Mouse (Mus musculus) liver, adult 2 months (tissue): ENCODE measurements around the gene Zmym2. TPM values are rescaled to one million over a fixed set of nuclear protein-coding genes. Genes with fewer than 3 reads are reported as not detected.

ENCODE experiments used
- DNase-seq: peaks from one replicate; pipeline ENCODE4 v3.0.0-alpha.2; 2011; ENCODE audit warnings: low read depth, low spot score; ENCODE audit errors: extremely low read depth
- H3K27ac ChIP-seq: fragments of 200-500 bp; replicated peaks from 2 replicates; pipeline ENCODE4 v1.5.1; 2012; ENCODE audit warnings: low read depth, mild to moderate bottlenecking, control low read depth, inconsistent platforms, low read length; ENCODE audit not compliant: insufficient read depth
- H3K27me3 ChIP-seq: fragments of 200-500 bp; 2 replicates; pipeline ENCODE4 v1.6.1; 2012; ENCODE audit warnings: mild to moderate bottlenecking, moderate library complexity, low read length, inconsistent platforms; ENCODE audit not compliant: control insufficient read depth, insufficient read depth
- H3K36me3 ChIP-seq: fragments of 200-500 bp; 2 replicates; pipeline ENCODE4 v1.6.1; 2012; ENCODE audit warnings: low read length, inconsistent platforms; ENCODE audit not compliant: control insufficient read depth, insufficient read depth
- H3K4me1 ChIP-seq: fragments of 200-500 bp; 2 replicates; pipeline ENCODE4 v1.6.1; 2011; ENCODE audit warnings: low read length; ENCODE audit not compliant: control insufficient read depth, insufficient read depth
- H3K4me3 ChIP-seq: fragments of 200-500 bp; 2 replicates; pipeline ENCODE4 v1.5.1; 2011; ENCODE audit warnings: low read depth, mild to moderate bottlenecking, control low read depth, low read length, moderate library complexity; ENCODE audit not compliant: insufficient read depth
- H3K79me2 ChIP-seq: fragments of 200-500 bp; 2 replicates; pipeline ENCODE4 v1.6.1; 2012; ENCODE audit warnings: inconsistent platforms, mild to moderate bottlenecking, low read length, moderate library complexity; ENCODE audit not compliant: control insufficient read depth, insufficient read depth
- H3K9ac ChIP-seq: fragments of 200-500 bp; 2 replicates; pipeline ENCODE4 v1.6.1; 2012; ENCODE audit warnings: low read depth, mild to moderate bottlenecking, control low read depth, inconsistent platforms, low read length
- CTCF ChIP-seq: fragments of 200-500 bp; IDR thresholded peaks from 2 replicates; pipeline ENCODE4 v1.5.1; 2011; ENCODE audit warnings: low read depth, low read length, control low read depth
- POLR2A ChIP-seq: fragments of 200-500 bp; IDR thresholded peaks from 2 replicates; pipeline ENCODE4 v1.6.1; 2011; ENCODE audit warnings: low read length, control low read depth; ENCODE audit not compliant: insufficient read depth; ENCODE audit errors: extremely low read depth
- WGBS: fragments of 180-500 bp; shearing (Covaris S2); methylation state at CpG from one replicate; pipeline ENCODE4 v1.1.7; 2018; 5-methylcytosine and 5-hydroxymethylcytosine counted together
- polyA plus RNA-seq: library from polyadenylated mRNA; depleted of rRNA; stranded (reverse); fragments of >200 nt; gene quantifications from 2 replicates; pipeline ENCODE4 v1.2.3, GENCODE M21; 2012
- total RNA-seq: library from RNA; depleted of rRNA; stranded (reverse); fragments of >200 nt; gene quantifications from 2 replicates; pipeline ENCODE4 v1.2.3, GENCODE M21; 2014

Zmym2 gene
- total and polyA plus RNA-seq, 2 experiments = 3.9 to 22.9 TPM

GRCm38 (mm10) chr14:56935481-56935880, 49.0 kb downstream of the Zmym2 start:
- Histone ChIP-seq H3K9ac (no peak overlapping the region), H3K79me2 (no peaks in the 10 kb centered on the region; the same call in 1 of the 2 replicates), H3K4me3 (no peak overlapping the region), H3K27ac (no peak overlapping the region), H3K36me3 (peaks cover 44% of the 10 kb centered on the region), H3K27me3 (no peaks in the 10 kb centered on the region), H3K4me1 (no peaks in the 10 kb centered on the region)
- 91% methylated on average over 6 of the region's 6 CpGs for WGBS
- DNase-seq = no peak
- TF ChIP-seq POLR2A (no peak), CTCF (no peak)

GRCm38 (mm10) chr14:56939903-56940302, 53.5 kb downstream of the Zmym2 start:
- no peak for TF ChIP-seq POLR2A
- TF ChIP-seq CTCF = no peak
- peaks cover 61% of the 10 kb centered on the region for H3K36me3 ChIP-seq

GRCm38 (mm10) chr14:56952928-56953327, 66.5 kb downstream of the Zmym2 start:
- H3K27me3 ChIP-seq = no peaks in the 10 kb centered on the region
- no peaks in the 10 kb centered on the region for H3K79me2 ChIP-seq
- no peak overlapping the region for H3K9ac ChIP-seq
- 97% methylated on average over 4 of the region's 4 CpGs for WGBS
- H3K36me3 ChIP-seq = peaks cover 53% of the 10 kb centered on the region
- DNase-seq = no peak
- no peak overlapping the region for H3K27ac ChIP-seq
- no peaks in the 10 kb centered on the region for H3K4me1 ChIP-seq
- no peak for TF ChIP-seq POLR2A
- TF ChIP-seq CTCF = no peak
- H3K4me3 ChIP-seq = no peak overlapping the region

More at GRCm38 (mm10) chr14:56939903-56940302, 53.5 kb downstream of the Zmym2 start:
- H3K4me1 ChIP-seq = no peaks in the 10 kb centered on the region
- 88% methylated on average over 1 of the region's 1 CpGs for WGBS
- no peak overlapping the region for H3K27ac ChIP-seq
- no peaks in the 10 kb centered on the region for H3K27me3 ChIP-seq
- H3K79me2 ChIP-seq = no peaks in the 10 kb centered on the region; the same call in 1 of the 2 replicates
- no peak for DNase-seq
- H3K4me3 ChIP-seq = no peak overlapping the region
- H3K9ac ChIP-seq = no peak overlapping the region

- Histone ChIP-seq H3K36me3 (peaks cover 55% of the 10 kb centered on the region), H3K4me3 (no peak overlapping the region), H3K27me3 (no peaks in the 10 kb centered on the region), H3K9ac (no peak overlapping the region), H3K79me2 (no peaks in the 10 kb centered on the region), H3K27ac (no peak overlapping the region), H3K4me1 (no peaks in the 10 kb centered on the region)
- TF ChIP-seq POLR2A = no peak
- DNase-seq = no peak
Measured at GRCm38 (mm10) chr14:56954393-56954792, 67.9 kb downstream of the Zmym2 start.

GRCm38 (mm10) chr14:56963969-56964734, 77.7 kb downstream of the Zmym2 start:
- TF ChIP-seq CTCF = peak; percentile 32
- TF ChIP-seq POLR2A = no peak
- Histone ChIP-seq H3K4me1 (no peaks in the 10 kb centered on the region), H3K27ac (no peak overlapping the region), H3K27me3 (no peaks in the 10 kb centered on the region), H3K36me3 (peaks cover 26% of the 10 kb centered on the region), H3K4me3 (no peak overlapping the region), H3K9ac (no peak overlapping the region), H3K79me2 (no peaks in the 10 kb centered on the region)
- DNase-seq = peak; percentile 30
- WGBS = 60% methylated on average over 2 of the region's 2 CpGs

GRCm38 (mm10) chr14:56969653-56970052, 83.2 kb downstream of the Zmym2 start:
- Histone ChIP-seq H3K9ac (no peak overlapping the region), H3K4me1 (no peaks in the 10 kb centered on the region), H3K27ac (no peak overlapping the region), H3K4me3 (no peak overlapping the region), H3K79me2 (no peaks in the 10 kb centered on the region), H3K36me3 (peaks cover 3% of the 10 kb centered on the region; the same call in 1 of the 2 replicates), H3K27me3 (no peaks in the 10 kb centered on the region)
- 78% methylated on average over 8 of the region's 8 CpGs for WGBS
- TF ChIP-seq POLR2A (no peak), CTCF (no peak)
- DNase-seq = no peak
